Mouse (Mus musculus) Patski (cell line): ENCODE data around the gene Rras. TPM values are rescaled to one million over a fixed set of nuclear protein-coding genes. Genes with fewer than 3 reads are reported as not detected.

ENCODE experiments used
- ATAC-seq: fragments of 100-300 bp; one replicate; pipeline ENCODE4 v1.8.0; 2021
- CTCF ChIA-PET: fragments of 350-600 bp; sonication (Branson Sonifier 250); formaldehyde crosslinking; loops from one replicate; lab custom pipeline; 2022; ENCODE audit warnings: inconsistent platforms; lab: Charles Lee
- POLR2A ChIA-PET: fragments of 350-600 bp; sonication (Branson Sonifier 250); formaldehyde crosslinking; loops from one replicate; lab custom pipeline; 2022; ENCODE audit warnings: antibody characterized with exemption, inconsistent platforms; lab: Charles Lee
- DNase-seq: peaks from one replicate; pipeline ENCODE4 v3.0.0-alpha.2; 2011; ENCODE audit warnings: low read depth, low spot score
- H3K27me3 ChIP-seq: fragments of 371-371 bp; one replicate; pipeline ENCODE4 v1.5.1; 2021
- CTCF ChIP-seq: fragments of 100-300 bp; IDR thresholded peaks from one replicate; pipeline ENCODE4 v1.5.1; 2021
- in situ Hi-C: fragments of 300-500 bp; cut with MboI; formaldehyde crosslinking; loops from 3 replicates; pipeline ENCODE4 v1.11.1; 2018; ENCODE audit warnings: low pct_unique_long_range_greater_than_20kb, mixed read lengths
- polyA plus RNA-seq: library from polyadenylated mRNA; unstranded; gene quantifications from one replicate; pipeline ENCODE4 v1.2.3, GENCODE M21; 2021

Gene Rras
- polyA plus RNA-seq, 1 experiment from 2014 or later = 78.9 TPM

DNA sequence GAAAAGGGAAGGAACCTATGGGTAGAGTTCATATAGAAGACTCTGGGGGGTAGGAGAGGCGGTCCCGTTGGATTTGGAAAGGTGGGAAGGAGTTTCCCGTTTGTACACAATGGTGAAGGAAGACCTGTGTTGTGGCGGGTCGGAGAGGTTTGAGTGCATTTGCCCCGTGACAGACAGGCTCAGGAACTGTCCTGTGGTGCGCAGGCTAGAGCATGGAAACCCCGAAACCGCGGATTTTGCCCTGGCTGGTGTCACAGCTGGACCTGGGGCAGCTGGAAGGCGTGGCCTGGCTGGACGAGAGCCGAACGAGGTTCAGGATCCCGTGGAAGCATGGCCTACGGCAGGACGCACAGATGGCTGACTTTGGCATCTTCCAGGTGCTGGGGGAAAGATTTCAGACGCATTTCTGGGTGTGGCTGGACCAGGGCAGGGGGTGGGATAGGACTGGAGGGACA is 19.2 kb upstream of the Rras start, which contains the start of gene Bcl2l12:
Gene Bcl2l12 (minus strand): TSS at position 212 of the 455 bp plus-strand sequence.
- in situ Hi-C loops = no loop called here
- ChIA-PET CTCF (no interaction called here), POLR2A (interaction anchor here (0.6 to 1.8 kb wide), 3 partner anchors 10 to 125 kb away, joined by 4 to 10 read pairs (median 6); partner anchors contain the start of gene Scaf1)
- no peak for TF ChIP-seq CTCF
- ATAC-seq (no peak), DNase-seq (no peak)
- no peaks in the 10 kb centered on the region for H3K27me3 ChIP-seq

DNA sequence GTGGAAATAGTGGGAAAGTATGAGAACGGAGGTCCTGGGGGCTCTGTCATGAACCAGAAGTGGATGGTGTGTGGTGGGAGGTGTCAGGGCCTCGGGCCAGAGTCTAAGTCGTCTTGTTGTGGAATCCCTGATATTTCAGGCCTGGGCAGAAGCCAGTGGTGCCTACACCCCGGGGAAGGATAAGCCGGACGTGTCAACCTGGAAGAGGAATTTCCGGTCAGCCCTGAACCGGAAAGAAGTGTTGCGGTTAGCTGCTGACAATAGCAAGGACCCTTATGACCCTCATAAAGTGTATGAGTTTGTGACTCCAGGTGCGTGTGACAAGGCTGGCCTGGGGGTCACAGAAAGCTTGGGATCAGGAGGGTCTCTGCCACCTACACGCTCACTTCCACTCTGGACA is 18.0 kb upstream of the Rras start:
- H3K27me3 ChIP-seq = no peaks in the 10 kb centered on the region
- in situ Hi-C loops = no loop called here
- CTCF ChIA-PET = no interaction called here
- no peak for TF ChIP-seq CTCF
- ATAC-seq (no peak), DNase-seq (no peak)
- POLR2A ChIA-PET = interaction anchor here (1.2 kb wide), 1 partner anchor 13 kb away, joined by 4 read pairs; the partner anchor contains the start of gene Prmt1

DNA sequence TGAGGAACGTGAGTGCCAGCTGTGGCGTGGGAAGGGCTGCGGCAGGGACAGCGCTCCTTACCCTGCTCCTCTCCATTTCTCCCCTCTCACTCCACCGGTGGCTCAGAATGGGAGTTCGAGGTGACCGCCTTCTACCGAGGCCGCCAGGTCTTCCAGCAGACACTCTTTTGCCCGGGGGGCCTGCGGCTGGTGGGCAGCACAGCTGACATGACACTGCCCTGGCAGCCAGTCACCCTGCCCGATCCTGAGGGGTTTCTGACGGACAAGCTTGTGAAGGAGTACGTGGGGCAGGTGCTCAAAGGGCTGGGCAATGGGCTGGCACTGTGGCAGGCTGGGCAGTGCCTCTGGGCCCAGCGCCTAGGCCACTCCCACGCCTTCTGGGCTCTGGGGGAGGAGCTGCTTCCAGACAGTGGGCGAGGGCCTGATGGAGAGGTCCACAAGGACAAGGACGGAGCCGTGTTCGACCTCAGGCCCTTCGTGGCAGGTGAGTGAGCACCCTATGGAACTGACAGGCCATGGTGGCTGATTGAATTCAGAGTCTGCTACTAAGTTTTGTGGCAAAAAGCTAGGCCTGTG is 17.1 kb upstream of the Rras start:
- in situ Hi-C loops = no loop called here
- POLR2A ChIA-PET = interaction anchor here (0.6 to 1.2 kb wide), 2 partner anchors 14 to 403 kb away, joined by 4 read pairs; partner anchors contain the start of gene Prmt1

DNA sequence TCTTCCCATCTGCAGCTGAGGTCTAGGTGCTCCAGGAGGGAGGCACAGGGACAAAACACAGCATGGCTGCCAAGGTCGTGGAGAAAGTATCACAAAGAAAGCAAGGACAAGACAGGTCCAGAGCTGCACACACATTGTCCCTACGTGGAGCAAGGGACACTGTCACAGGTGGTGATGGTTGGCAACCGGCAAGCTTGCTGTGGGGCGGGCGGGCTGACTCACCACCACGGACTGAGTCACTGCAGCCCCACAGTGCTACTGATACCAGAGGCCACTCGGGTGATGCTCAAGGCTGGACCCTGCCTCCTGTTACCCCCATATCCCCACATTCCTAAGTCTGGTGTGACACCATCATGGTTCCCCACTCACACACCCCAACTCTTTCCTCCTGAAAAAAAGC is 15.3 kb upstream of the Rras start:
- TF ChIP-seq CTCF = no peak
- CTCF ChIA-PET = interaction anchor here (0.9 to 1.6 kb wide), 2 partner anchors 10 to 64 kb away, joined by 3 to 4 read pairs; no protein-coding TSS in a partner anchor
- POLR2A ChIA-PET = interaction anchor here (1.2 to 1.4 kb wide), 2 partner anchors 11 to 15 kb away, joined by 5 to 7 read pairs; partner anchors contain the start of gene Rras
- in situ Hi-C loops = no loop called here
- peak; percentile 8 for ATAC-seq
- DNase-seq = no peak
- no peaks in the 10 kb centered on the region for H3K27me3 ChIP-seq

More for the DNA sequence above, 17.1 kb upstream of the Rras start:
- H3K27me3 ChIP-seq = no peaks in the 10 kb centered on the region
- CTCF ChIA-PET = no interaction called here
- no peak for DNase-seq
- no peak for ATAC-seq
- TF ChIP-seq CTCF = no peak

DNA sequence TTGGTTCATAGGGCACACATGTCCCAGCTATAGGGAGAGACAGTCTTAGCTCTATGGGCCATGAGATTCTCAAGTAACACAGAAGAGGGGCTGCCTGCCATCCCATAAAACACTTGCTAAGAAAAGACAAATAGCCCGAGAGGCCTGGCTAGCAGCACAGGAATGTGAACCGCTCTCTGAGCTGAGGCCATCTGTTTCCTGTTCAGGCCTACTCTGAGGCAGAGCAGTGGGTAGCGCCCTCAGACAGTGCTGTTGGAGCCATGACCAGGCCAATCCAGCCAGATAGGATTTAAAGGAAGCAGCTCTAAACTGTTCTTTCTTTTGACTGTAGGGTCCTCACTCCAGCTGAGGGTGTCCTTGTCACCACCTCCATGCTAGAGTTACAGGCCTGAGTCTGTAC is 13.2 kb upstream of the Rras start:
- no peak for DNase-seq
- no peak for TF ChIP-seq CTCF
- in situ Hi-C loops = no loop called here
- CTCF ChIA-PET = interaction anchor here (1.2 to 1.6 kb wide), 2 partner anchors 10 to 20 kb away, joined by 3 to 4 read pairs; no protein-coding TSS in a partner anchor
- no peaks in the 10 kb centered on the region for H3K27me3 ChIP-seq
- POLR2A ChIA-PET = interaction anchor here (2.6 kb wide), 1 partner anchor 10 kb away, joined by 17 read pairs; no protein-coding TSS in a partner anchor
- no peak for ATAC-seq

DNA sequence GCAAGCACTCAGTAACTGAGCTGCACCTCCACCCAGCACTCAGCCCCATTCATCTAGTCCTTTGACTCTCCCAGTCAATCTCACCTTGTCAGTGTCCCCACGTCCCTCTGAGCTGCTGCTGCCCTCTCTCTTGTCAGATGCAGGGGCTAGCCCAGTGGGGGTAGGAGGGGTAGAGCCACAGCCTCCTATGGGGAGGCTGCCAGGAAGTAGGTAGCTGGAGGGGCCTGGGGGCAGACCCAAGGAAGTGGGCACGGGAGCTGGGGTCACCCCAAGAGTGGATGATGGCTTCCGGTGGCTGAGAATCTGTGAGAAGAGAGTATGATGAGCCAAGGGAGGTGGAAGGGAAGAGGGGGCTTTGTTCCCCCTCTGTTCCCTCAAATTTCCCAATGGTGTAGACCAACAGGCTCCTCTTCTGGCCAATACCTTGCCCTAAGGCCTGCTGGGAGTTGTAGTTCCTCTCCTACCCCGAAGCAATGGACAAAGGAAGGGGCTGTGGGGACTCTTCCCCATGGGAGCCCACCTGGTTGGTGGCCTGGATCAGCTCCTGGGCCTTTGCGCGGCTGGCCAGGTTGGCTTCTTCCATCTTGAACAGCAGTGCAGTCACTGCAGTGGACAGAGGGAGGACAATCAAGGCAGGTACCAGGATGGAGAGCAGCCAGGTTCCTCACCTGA is 12.3 kb upstream of the Rras start:
- in situ Hi-C loops = no loop called here
- no peak for TF ChIP-seq CTCF
- DNase-seq (no peak), ATAC-seq (no peak)
- ChIA-PET POLR2A (interaction anchor here (1.2 to 2.6 kb wide), 2 partner anchors 9 to 12 kb away, joined by 3 to 17 read pairs; no protein-coding TSS in a partner anchor), CTCF (interaction anchor here (0.9 to 1.6 kb wide), 2 partner anchors 9 to 10 kb away, joined by 3 to 4 read pairs; no protein-coding TSS in a partner anchor)
- H3K27me3 ChIP-seq = no peaks in the 10 kb centered on the region

DNA sequence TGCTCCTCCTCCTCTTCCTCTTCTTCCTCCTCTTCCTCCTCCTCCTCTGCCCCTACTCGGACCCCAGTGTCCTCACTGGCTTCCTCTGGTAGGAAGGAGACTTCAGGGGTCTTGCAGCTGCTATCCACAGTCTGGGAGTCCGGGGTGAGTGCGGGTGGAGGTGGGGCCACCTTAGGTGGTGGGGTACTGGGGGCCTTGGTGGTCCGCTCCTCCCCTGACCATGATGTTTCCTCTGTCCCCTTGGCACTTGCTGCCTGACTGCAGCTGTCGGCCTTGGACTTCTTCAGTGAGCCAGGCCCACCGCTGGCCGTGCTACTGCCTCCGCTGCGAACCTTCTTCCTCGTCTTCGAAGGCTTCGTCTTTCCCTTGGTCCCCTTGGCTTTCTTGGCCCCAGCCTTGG is 11.3 kb upstream of the Rras start:
- ATAC-seq (no peak), DNase-seq (no peak)
- ChIA-PET POLR2A (interaction anchor here (1.2 kb wide), 1 partner anchor 11 kb away, joined by 3 read pairs; no protein-coding TSS in a partner anchor), CTCF (no interaction called here)
- in situ Hi-C loops = no loop called here
- no peak for TF ChIP-seq CTCF
- no peaks in the 10 kb centered on the region for H3K27me3 ChIP-seq

DNA sequence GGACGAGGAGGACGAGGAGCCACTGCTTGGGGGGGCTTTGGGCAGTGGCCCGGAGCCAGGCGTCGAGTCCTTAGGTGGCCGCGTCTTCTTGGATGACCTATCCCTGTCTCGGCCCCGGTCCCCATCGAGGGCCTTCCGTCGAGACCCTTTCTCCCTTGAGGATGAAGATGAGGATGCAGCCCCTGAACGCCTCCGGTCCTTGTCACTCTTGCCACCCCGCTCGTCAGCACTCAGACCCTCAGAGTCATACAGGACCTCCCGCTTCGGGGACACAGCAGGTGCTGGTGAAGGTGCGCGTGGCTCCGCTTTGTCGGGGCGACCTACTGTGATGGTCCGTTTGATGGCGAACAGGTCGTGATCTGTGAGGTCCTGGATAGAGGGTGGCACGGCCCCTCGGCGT is 10.6 kb upstream of the Rras start:
- DNase-seq = no peak
- ChIA-PET CTCF (no interaction called here), POLR2A (no interaction called here)
- TF ChIP-seq CTCF = no peak
- no peak for ATAC-seq
- no peaks in the 10 kb centered on the region for H3K27me3 ChIP-seq
- in situ Hi-C loops = no loop called here

DNA sequence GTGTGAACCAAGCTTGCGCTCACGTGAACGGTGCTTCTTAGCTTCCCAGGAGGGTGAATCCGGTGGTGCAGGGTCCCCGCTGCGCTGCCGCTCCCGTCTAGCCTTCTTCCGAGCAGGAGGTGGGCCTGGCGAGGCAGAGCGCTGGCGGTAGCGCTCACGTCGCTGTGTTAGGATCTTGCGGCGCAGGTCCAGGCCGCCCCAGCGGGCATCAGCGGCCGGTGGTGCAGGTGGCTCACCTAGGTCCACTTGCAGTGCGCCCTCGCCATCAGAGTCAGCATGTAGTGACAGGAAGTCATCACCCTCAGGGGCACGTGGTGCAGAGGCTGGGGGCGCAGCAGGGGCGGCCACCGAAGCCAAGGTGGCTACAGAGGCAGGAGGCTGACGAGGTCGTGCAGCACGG is 9.9 kb upstream of the Rras start:
- ChIA-PET POLR2A (no interaction called here), CTCF (no interaction called here)
- no peak for DNase-seq
- no peak for ATAC-seq
- no peaks in the 10 kb centered on the region for H3K27me3 ChIP-seq
- in situ Hi-C loops = no loop called here
- no peak for TF ChIP-seq CTCF

DNA sequence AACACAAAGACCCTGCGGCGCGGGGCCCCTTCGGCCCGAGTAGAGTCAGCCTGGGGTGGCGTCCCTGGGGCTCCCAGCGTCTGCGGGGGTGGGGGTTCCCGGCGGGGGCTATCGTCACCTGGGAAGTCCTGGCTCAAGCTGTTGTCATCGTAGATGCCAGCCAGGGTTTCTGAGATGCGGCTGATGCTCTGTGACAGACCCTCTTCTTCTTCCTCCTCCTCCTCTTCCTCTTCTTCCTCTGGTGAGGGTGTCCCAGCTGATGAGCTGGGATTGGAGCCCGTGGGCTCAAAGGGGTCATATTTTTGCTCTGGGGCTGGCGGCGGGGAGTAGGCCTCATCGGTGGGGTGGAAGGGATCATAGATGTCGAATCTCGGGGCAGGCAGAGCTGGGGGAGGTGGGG is 9.3 kb upstream of the Rras start:
- CTCF ChIA-PET = no interaction called here
- ATAC-seq = no peak
- TF ChIP-seq CTCF = no peak
- POLR2A ChIA-PET = no interaction called here
- no peaks in the 10 kb centered on the region for H3K27me3 ChIP-seq
- no peak for DNase-seq
- in situ Hi-C loops = no loop called here
